Mouse (Mus musculus): ENCODE results near the gene Gata5. TPM values are rescaled to one million over a fixed set of nuclear protein-coding genes. Genes with fewer than 3 reads are reported as not detected.

The Gata5 gene
- total RNA-seq, 1 experiment: 0.04 TPM

- in situ Hi-C loops (cut with MboI; ENCODE audit: low sequenced_read_pairs in 2 of 2, unreplicated experiment in 2 of 2): loop anchor here in 1 of 2 experiments (10.0 kb wide), 1 partner anchor 67 kb away; no protein-coding TSS in a partner anchor
- H3K9ac ChIP-seq (ENCODE audit: insufficient read depth, low read depth, low read length, poor library complexity, severe bottlenecking): no peak overlapping the region
- peak overlapping the region; percentile 28; the same call in 1 of the 2 replicates for H3K27ac ChIP-seq (ENCODE audit: insufficient read depth, low read depth, low read length, poor library complexity, severe bottlenecking)
These were observed 56.7 kb downstream of the Gata5 start for GRCm38 (mm10) chr2:180277773-180278320.

GRCm38 (mm10) chr2:180276851-180277259, 57.6 kb downstream of the Gata5 start:
- Histone ChIP-seq H3K9ac (ENCODE audit: insufficient read depth, low read depth, low read length, poor library complexity, severe bottlenecking) (no peak overlapping the region), H3K9me3 (ENCODE audit: control insufficient read depth, insufficient read depth, low read depth, low read length) (no peaks in the 10 kb centered on the region), H3K4me1 (ENCODE audit: control insufficient read depth in 2 of 2, insufficient read depth in 2 of 2, low read length in 2 of 2, poor library complexity in 1 of 2) (peaks cover 0 to 33% of the 10 kb centered on the region in 2 experiments; a peak in 3 of 4 replicates), H3K36me3 (ENCODE audit: control insufficient read depth, insufficient read depth, low read length, poor library complexity, severe bottlenecking) (peaks cover under 1% of the 10 kb centered on the region; the same call in 1 of the 2 replicates), H3K27ac (ENCODE audit: insufficient read depth, low read depth, low read length, poor library complexity, severe bottlenecking) (no peak overlapping the region), H3K4me3 (ENCODE audit: insufficient read depth in 1 of 2, low read depth in 1 of 2, low read length in 2 of 2, poor library complexity in 1 of 2, severe bottlenecking in 1 of 2) (no peak overlapping the region)
- no peak for TF ChIP-seq MAFK (IDR thresholded peaks at IDR 0.05; ENCODE audit: insufficient read depth, low read depth, low read length)
- no peak for TF ChIP-seq CHD2 (IDR thresholded peaks at IDR 0.05; ENCODE audit: low read depth, low read length)
- no peak for TF ChIP-seq HCFC1 (IDR thresholded peaks at IDR 0.05; ENCODE audit: borderline replicate concordance, insufficient read depth, low read length)
- TF ChIP-seq ZC3H11A (IDR thresholded peaks at IDR 0.05; ENCODE audit: borderline replicate concordance, low read depth, low read length): no peak
- TF ChIP-seq ZNF384 (IDR thresholded peaks at IDR 0.05; ENCODE audit: low read depth, low read length): no peak
- in situ Hi-C loops (cut with MboI; ENCODE audit: low sequenced_read_pairs in 2 of 2, unreplicated experiment in 2 of 2): loop anchor here in 1 of 2 experiments (10.0 kb wide), 1 partner anchor 68 kb away; no protein-coding TSS in a partner anchor
- DNase-seq (ENCODE audit: low read depth, low spot score): no peak

More at GRCm38 (mm10) chr2:180277773-180278320, 56.7 kb downstream of the Gata5 start:
- Histone ChIP-seq H3K4me1 (ENCODE audit: control insufficient read depth in 2 of 2, insufficient read depth in 2 of 2, low read length in 2 of 2, poor library complexity in 1 of 2) (peaks cover 0 to 35% of the 10 kb centered on the region in 2 experiments; a peak in 3 of 4 replicates), H3K9me3 (ENCODE audit: control insufficient read depth, insufficient read depth, low read depth, low read length) (no peaks in the 10 kb centered on the region), H3K4me3 (ENCODE audit: insufficient read depth in 1 of 2, low read depth in 1 of 2, low read length in 2 of 2, poor library complexity in 1 of 2, severe bottlenecking in 1 of 2) (no peak overlapping the region), H3K36me3 (ENCODE audit: control insufficient read depth, insufficient read depth, low read length, poor library complexity, severe bottlenecking) (no peaks in the 10 kb centered on the region; the same call in 1 of the 2 replicates)
- TF ChIP-seq MAFK (IDR thresholded peaks at IDR 0.05; ENCODE audit: insufficient read depth, low read depth, low read length) (no peak), HCFC1 (IDR thresholded peaks at IDR 0.05; ENCODE audit: borderline replicate concordance, insufficient read depth, low read length) (no peak), ZNF384 (IDR thresholded peaks at IDR 0.05; ENCODE audit: low read depth, low read length) (no peak), ZC3H11A (IDR thresholded peaks at IDR 0.05; ENCODE audit: borderline replicate concordance, low read depth, low read length) (no peak), CHD2 (IDR thresholded peaks at IDR 0.05; ENCODE audit: low read depth, low read length) (no peak)
- DNase-seq (ENCODE audit: low read depth, low spot score): no peak

GRCm38 (mm10) chr2:180276385-180276784, 58.1 kb downstream of the Gata5 start:
- no peak for DNase-seq (ENCODE audit: low read depth, low spot score)
- H3K9me3 ChIP-seq (ENCODE audit: control insufficient read depth, insufficient read depth, low read depth, low read length): no peaks in the 10 kb centered on the region
- 0 out of 4 replicates have a peak overlapping the region, but pooled peaks of 1 of the 2 experiments have one; percentile 14 for H3K4me3 ChIP-seq (ENCODE audit: insufficient read depth in 1 of 2, low read depth in 1 of 2, low read length in 2 of 2, poor library complexity in 1 of 2, severe bottlenecking in 1 of 2)
- H3K9ac ChIP-seq (ENCODE audit: insufficient read depth, low read depth, low read length, poor library complexity, severe bottlenecking): no peak overlapping the region
- H3K27ac ChIP-seq (ENCODE audit: insufficient read depth, low read depth, low read length, poor library complexity, severe bottlenecking): no peak overlapping the region
- peaks cover 0 to 34% of the 10 kb centered on the region in 2 experiments; a peak in 3 of 4 replicates for H3K4me1 ChIP-seq (ENCODE audit: control insufficient read depth in 2 of 2, insufficient read depth in 2 of 2, low read length in 2 of 2, poor library complexity in 1 of 2)
- in situ Hi-C loops (cut with MboI; ENCODE audit: low sequenced_read_pairs in 2 of 2, unreplicated experiment in 2 of 2): loop anchor here in 1 of 2 experiments (10.0 kb wide), 1 partner anchor 68 kb away; no protein-coding TSS in a partner anchor
- peaks cover 4% of the 10 kb centered on the region; the same call in 1 of the 2 replicates for H3K36me3 ChIP-seq (ENCODE audit: control insufficient read depth, insufficient read depth, low read length, poor library complexity, severe bottlenecking)
- no peak for TF ChIP-seq ZC3H11A (IDR thresholded peaks at IDR 0.05; ENCODE audit: borderline replicate concordance, low read depth, low read length)
- no peak for TF ChIP-seq HCFC1 (IDR thresholded peaks at IDR 0.05; ENCODE audit: borderline replicate concordance, insufficient read depth, low read length)
- TF ChIP-seq ZNF384 (IDR thresholded peaks at IDR 0.05; ENCODE audit: low read depth, low read length): no peak

- H3K36me3 ChIP-seq (ENCODE audit: control insufficient read depth, insufficient read depth, low read length, poor library complexity, severe bottlenecking): peaks cover 4% of the 10 kb centered on the region; the same call in 1 of the 2 replicates
- H3K9ac ChIP-seq (ENCODE audit: insufficient read depth, low read depth, low read length, poor library complexity, severe bottlenecking): no peak overlapping the region
- peak; percentile 97 for DNase-seq (ENCODE audit: low read depth, low spot score)
- H3K9me3 ChIP-seq (ENCODE audit: control insufficient read depth, insufficient read depth, low read depth, low read length): no peaks in the 10 kb centered on the region
- in situ Hi-C loops (cut with MboI; ENCODE audit: low sequenced_read_pairs in 2 of 2, unreplicated experiment in 2 of 2): loop anchor here in 1 of 2 experiments (10.0 kb wide), 1 partner anchor 69 kb away; no protein-coding TSS in a partner anchor
- H3K4me3 ChIP-seq (ENCODE audit: insufficient read depth in 1 of 2, low read depth in 1 of 2, low read length in 2 of 2, poor library complexity in 1 of 2, severe bottlenecking in 1 of 2): 0 out of 4 replicates have a peak overlapping the region, but pooled peaks of 1 of the 2 experiments have one; percentile 14
- H3K4me1 ChIP-seq (ENCODE audit: control insufficient read depth in 2 of 2, insufficient read depth in 2 of 2, low read length in 2 of 2, poor library complexity in 1 of 2): peaks cover 0 to 33% of the 10 kb centered on the region in 2 experiments; a peak in 3 of 4 replicates
- TF ChIP-seq ZC3H11A (IDR thresholded peaks at IDR 0.05; ENCODE audit: borderline replicate concordance, low read depth, low read length): peak; percentile 95
- TF ChIP-seq CHD2 (IDR thresholded peaks at IDR 0.05; ENCODE audit: low read depth, low read length): no peak
- no peak overlapping the region for H3K27ac ChIP-seq (ENCODE audit: insufficient read depth, low read depth, low read length, poor library complexity, severe bottlenecking)
These were observed 58.7 kb downstream of the Gata5 start for GRCm38 (mm10) chr2:180275836-180276235.

Other genes starting within 250 kb of the Gata5 start
- gene Hrh3, start 230.2 kb downstream of the Gata5 start, total RNA-seq (2012; rRNA removed): 0.49 and 1.1 TPM in 2 replicates
- gene Osbpl2, start 215.4 kb downstream of the Gata5 start, total RNA-seq (2012; rRNA removed): 12.2 and 12.3 TPM in 2 replicates
- gene Adrm1, start 163.2 kb downstream of the Gata5 start, total RNA-seq (2012; rRNA removed): 169 and 196 TPM in 2 replicates
- gene Lama5, start 108.8 kb downstream of the Gata5 start, total RNA-seq (2012; rRNA removed): 291 and 497 TPM in 2 replicates
- gene Rps21, start 77.3 kb downstream of the Gata5 start, total RNA-seq (2012; rRNA removed): 4,130 and 4,285 TPM in 2 replicates
- 13.4 and 15.5 TPM in 2 replicates for gene Cables2, start 61.2 kb downstream of the Gata5 start, total RNA-seq (2012; rRNA removed)
- gene Rbbp8nl, start 44.8 kb downstream of the Gata5 start, total RNA-seq (2012; rRNA removed): 0.54 and 1.4 TPM in 2 replicates
- 14.7 and 24.7 TPM in 2 replicates for gene Slco4a1, start 121.5 kb upstream of the Gata5 start, total RNA-seq (2012; rRNA removed)
- 0.09 TPM in 1 of 2 replicates, not detected in the other for gene Ntsr1, start 165.3 kb upstream of the Gata5 start, total RNA-seq (2012; rRNA removed)
- gene Mrgbp, start 246.6 kb upstream of the Gata5 start, total RNA-seq (2012; rRNA removed): 27.2 and 30.9 TPM in 2 replicates